Mouse (Mus musculus): Measurements from ENCODE around the gene Tnfrsf23. TPM values are rescaled to one million over a fixed set of nuclear protein-coding genes. Genes with fewer than 3 reads are reported as not detected.
"Not testable (repeated sequence)": the region's sequence is repeated elsewhere in the genome, so short reads cannot be mapped to it uniquely, and the experiment has no call there.

Tnfrsf23 gene
- polyA plus RNA-seq, 1 experiment from 2014 or later, result 1.9 TPM

DNA sequence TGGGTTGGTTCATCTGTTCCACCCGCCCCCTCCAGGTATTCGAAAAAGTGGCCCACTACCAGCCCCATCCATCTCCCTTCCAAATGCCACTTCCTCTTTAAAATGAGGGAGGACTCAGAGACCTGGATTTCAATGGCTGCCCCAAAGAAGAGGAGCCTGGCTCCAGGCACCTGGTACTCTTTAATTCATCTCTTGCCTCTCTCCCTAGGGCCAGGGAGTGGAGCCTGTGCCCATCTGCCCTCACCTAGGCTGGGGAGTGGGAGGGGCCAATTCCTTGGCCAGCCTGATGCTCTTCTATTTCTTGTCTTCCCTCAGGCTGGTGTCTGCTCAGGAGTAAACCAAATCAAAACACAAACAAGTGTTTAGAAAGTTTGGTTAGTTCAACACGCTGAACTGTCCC is 1.0 kb upstream of the Tnfrsf23 start:
- not testable (repeated sequence) for H3K27ac ChIP-seq (ENCODE audit: low read length); H3K27me3 ChIP-seq (ENCODE audit: insufficient read depth, low read length); ATAC-seq (ENCODE audit: low FRiP score, low TSS enrichment); H3K9me3 ChIP-seq (ENCODE audit: low read length); H3K4me2 ChIP-seq (replicated peaks; ENCODE audit: low read depth, low read length); H3K4me1 ChIP-seq (ENCODE audit: insufficient read depth, low read length); H3K9ac ChIP-seq (replicated peaks; ENCODE audit: low read length); H3K4me3 ChIP-seq (ENCODE audit: low read length)
- 86% methylated on average over 3 of the region's 3 CpGs for WGBS
- peaks cover 24% of the 10 kb centered on the region; the same call in 1 of the 2 replicates for H3K36me3 ChIP-seq (ENCODE audit: insufficient read depth, low read length)

DNA sequence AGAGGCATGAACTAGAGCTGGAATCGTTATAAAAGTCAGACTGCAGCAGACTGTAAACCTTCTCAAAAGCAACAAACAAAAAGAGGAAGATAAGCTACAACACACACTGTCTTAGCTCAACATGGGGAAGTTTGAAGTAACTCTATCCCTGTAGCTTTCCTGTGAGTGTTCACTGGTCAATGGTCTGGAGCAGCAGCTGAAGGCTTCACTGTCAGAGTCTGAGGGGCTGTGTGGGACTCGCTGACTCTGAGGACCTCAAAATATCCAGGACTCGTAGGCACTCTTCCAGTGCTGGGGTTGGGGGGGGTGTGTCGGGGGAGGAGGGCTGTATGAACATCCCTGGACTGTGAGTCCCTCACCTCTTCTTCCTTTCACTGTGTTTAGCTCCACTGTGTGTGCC is 519 bp upstream of the Tnfrsf23 start:
- H3K4me1 ChIP-seq (ENCODE audit: insufficient read depth, low read length); H3K27ac ChIP-seq (ENCODE audit: low read length); H3K27me3 ChIP-seq (ENCODE audit: insufficient read depth, low read length); H3K4me3 ChIP-seq (ENCODE audit: low read length); H3K9ac ChIP-seq (replicated peaks; ENCODE audit: low read length); H3K4me2 ChIP-seq (replicated peaks; ENCODE audit: low read depth, low read length); H3K9me3 ChIP-seq (ENCODE audit: low read length): not testable (repeated sequence)
- peaks cover 19% of the 10 kb centered on the region; the same call in 1 of the 2 replicates for H3K36me3 ChIP-seq (ENCODE audit: insufficient read depth, low read length)
- 34% methylated on average over 4 of the region's 4 CpGs for WGBS
- ATAC-seq (ENCODE audit: low FRiP score, low TSS enrichment), result peak; percentile 59

DNA sequence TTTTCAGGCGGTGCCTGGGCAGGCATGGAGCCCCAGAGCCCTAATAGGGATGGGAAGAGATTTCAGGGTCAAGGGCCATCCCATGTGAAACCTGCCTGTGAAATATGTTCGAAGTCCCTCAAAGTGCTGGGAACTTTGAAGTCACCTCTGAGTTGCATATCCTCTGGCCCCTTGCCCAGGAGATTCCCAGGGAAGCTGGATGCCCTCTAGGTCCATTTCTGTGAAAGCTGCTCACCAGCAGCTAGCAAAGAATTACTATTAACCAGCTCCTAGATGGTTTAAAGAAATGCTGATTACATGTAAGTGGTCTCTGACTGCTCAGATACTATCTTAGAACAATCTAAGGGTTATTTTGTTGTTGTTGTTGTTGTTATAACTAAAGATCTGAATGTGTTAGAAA is 1.1 kb downstream of the Tnfrsf23 start:
- H3K4me3 ChIP-seq (ENCODE audit: low read length); ATAC-seq (ENCODE audit: low FRiP score, low TSS enrichment); H3K4me1 ChIP-seq (ENCODE audit: insufficient read depth, low read length); H3K27ac ChIP-seq (ENCODE audit: low read length); H3K27me3 ChIP-seq (ENCODE audit: insufficient read depth, low read length); H3K9ac ChIP-seq (replicated peaks; ENCODE audit: low read length); H3K4me2 ChIP-seq (replicated peaks; ENCODE audit: low read depth, low read length); H3K9me3 ChIP-seq (ENCODE audit: low read length); H3K36me3 ChIP-seq (ENCODE audit: insufficient read depth, low read length): not testable (repeated sequence)
- WGBS, result 87% methylated on average over 1 of the region's 2 CpGs

DNA sequence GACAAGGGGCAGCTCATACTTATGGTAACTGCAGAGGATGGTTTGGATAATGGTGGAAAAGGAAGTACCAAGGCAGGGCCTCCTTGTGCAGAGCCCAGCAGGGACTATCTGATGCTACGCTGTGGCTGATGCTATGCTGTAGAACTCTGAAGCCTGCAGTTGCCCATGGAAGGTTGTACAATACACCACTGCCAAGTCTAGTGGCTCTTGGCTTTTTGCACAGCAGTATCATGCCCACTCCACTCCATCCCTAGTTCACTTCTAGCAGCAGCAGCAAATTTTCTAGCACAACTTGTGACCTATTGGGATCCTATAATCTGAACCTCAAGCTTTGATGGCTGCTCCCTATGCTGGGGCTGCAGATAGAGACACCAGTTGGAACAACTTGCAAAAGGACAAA is 4.1 kb downstream of the Tnfrsf23 start:
- H3K9me3 ChIP-seq (ENCODE audit: low read length), result no peaks in the 10 kb centered on the region
- H3K4me3 ChIP-seq (ENCODE audit: low read length), result no peak overlapping the region
- no peak overlapping the region for H3K9ac ChIP-seq (replicated peaks; ENCODE audit: low read length)
- H3K27me3 ChIP-seq (ENCODE audit: insufficient read depth, low read length), result no peaks in the 10 kb centered on the region
- ATAC-seq (ENCODE audit: low FRiP score, low TSS enrichment), result no peak
- H3K4me2 ChIP-seq (replicated peaks; ENCODE audit: low read depth, low read length), result no peak overlapping the region
- no peak overlapping the region for H3K27ac ChIP-seq (ENCODE audit: low read length)
- WGBS, result 91% methylated on average over 1 of the region's 1 CpGs
- 0 out of 2 replicates have a peak, but pooled peaks cover 3% of the 10 kb centered on the region for H3K4me1 ChIP-seq (ENCODE audit: insufficient read depth, low read length)
- H3K36me3 ChIP-seq (ENCODE audit: insufficient read depth, low read length), result no peaks in the 10 kb centered on the region

DNA sequence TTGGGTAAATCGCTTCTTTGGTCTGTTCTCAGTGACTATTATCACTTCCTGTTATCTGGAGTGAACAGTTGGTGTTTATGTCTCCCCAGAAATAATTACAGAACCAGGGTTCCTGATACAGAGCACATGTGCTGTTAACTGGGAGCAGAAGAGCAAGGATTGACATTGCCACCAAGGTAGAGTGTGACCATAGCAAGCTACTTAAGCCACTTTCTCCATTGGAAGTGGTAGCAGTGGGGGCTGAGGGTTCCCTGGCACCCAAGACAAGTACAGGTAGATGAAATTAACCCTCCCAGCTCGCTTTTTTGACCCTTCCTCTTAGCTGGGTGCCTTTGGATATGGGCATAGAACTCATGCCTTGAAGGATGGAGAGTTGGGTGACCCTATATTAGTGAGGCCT is 4.8 kb downstream of the Tnfrsf23 start:
- 47% methylated on average over 2 of the region's 2 CpGs for WGBS
- not testable (repeated sequence) for H3K4me3 ChIP-seq (ENCODE audit: low read length); H3K36me3 ChIP-seq (ENCODE audit: insufficient read depth, low read length); H3K4me2 ChIP-seq (replicated peaks; ENCODE audit: low read depth, low read length); H3K27me3 ChIP-seq (ENCODE audit: insufficient read depth, low read length); H3K27ac ChIP-seq (ENCODE audit: low read length); H3K9ac ChIP-seq (replicated peaks; ENCODE audit: low read length); H3K4me1 ChIP-seq (ENCODE audit: insufficient read depth, low read length); ATAC-seq (ENCODE audit: low FRiP score, low TSS enrichment); H3K9me3 ChIP-seq (ENCODE audit: low read length)

DNA sequence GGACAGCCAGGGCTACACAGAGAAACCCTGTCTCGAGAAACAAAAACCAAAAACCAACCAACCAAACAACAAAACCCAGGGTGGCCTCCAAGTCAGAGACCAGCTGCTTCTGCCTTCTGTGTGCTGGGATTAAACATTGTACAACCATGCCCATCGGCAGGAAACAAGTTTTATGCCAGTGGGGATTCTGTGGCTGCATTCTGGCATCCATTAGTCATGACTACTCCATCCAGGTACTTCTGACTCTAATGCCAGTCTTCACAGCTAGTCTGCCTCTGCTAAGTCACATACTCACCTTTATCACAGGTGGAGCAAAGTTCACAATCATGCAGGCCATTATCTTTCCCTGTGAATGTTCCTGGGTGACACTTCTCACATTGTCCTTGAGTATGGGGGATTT is 6.0 kb downstream of the Tnfrsf23 start:
- not testable (repeated sequence) for H3K4me3 ChIP-seq (ENCODE audit: low read length); H3K4me1 ChIP-seq (ENCODE audit: insufficient read depth, low read length); H3K4me2 ChIP-seq (replicated peaks; ENCODE audit: low read depth, low read length); H3K9ac ChIP-seq (replicated peaks; ENCODE audit: low read length); H3K27me3 ChIP-seq (ENCODE audit: insufficient read depth, low read length); H3K36me3 ChIP-seq (ENCODE audit: insufficient read depth, low read length); ATAC-seq (ENCODE audit: low FRiP score, low TSS enrichment); H3K27ac ChIP-seq (ENCODE audit: low read length); H3K9me3 ChIP-seq (ENCODE audit: low read length)
- WGBS, result 76% methylated on average over 2 of the region's 2 CpGs

DNA sequence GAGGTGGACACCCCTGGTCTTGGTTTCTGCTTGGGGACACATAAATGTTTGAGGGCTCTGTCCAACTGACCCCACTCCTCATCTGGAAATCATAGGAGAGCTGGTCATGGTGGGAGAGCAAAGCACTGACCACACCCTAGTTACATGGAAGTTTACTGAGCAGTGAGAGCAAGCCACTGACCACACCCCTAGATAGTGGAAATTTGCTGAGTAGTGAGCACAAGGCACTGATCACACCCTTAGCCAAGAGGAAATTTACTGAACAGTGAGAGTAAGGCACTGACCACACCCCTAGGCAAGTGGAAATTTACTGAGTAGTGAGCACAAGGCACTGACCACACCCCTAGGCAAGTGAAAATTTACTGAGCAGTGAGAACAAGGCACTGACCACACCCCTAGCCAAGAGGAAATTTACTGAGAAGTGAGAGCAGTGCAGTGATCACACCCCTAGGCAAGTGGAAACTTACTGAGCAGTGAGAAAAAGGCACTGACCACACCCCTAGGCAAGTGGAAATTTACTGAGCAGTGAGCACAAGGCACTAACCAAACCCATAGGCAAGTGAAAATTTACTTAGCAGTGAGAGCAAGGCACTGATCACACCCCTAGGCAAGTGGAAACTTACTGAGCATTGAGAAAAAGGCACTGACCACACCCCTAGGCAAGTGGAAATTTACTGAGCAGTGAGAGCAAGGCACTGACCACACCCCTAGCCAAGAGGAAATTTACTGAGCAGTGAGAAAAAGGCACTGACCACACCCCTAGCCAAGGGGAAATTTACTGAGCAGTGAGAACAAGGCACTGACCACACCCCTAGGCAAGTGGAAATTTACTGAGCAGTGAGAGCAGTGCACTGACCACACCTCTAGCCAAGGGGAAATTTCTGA is 19.0 kb downstream of the Tnfrsf23 start:
- H3K27me3 ChIP-seq (ENCODE audit: insufficient read depth, low read length), result no peaks in the 10 kb centered on the region
- 0 out of 2 replicates have a peak, but pooled peaks cover 3% of the 10 kb centered on the region for H3K9me3 ChIP-seq (ENCODE audit: low read length)
- no peaks in the 10 kb centered on the region for H3K4me1 ChIP-seq (ENCODE audit: insufficient read depth, low read length)
- no peak overlapping the region for H3K27ac ChIP-seq (ENCODE audit: low read length)
- ATAC-seq (ENCODE audit: low FRiP score, low TSS enrichment), result no peak
- no peak overlapping the region for H3K9ac ChIP-seq (replicated peaks; ENCODE audit: low read length)
- H3K4me2 ChIP-seq (replicated peaks; ENCODE audit: low read depth, low read length), result no peak overlapping the region
- H3K36me3 ChIP-seq (ENCODE audit: insufficient read depth, low read length), result no peaks in the 10 kb centered on the region
- no peak overlapping the region for H3K4me3 ChIP-seq (ENCODE audit: low read length)

DNA sequence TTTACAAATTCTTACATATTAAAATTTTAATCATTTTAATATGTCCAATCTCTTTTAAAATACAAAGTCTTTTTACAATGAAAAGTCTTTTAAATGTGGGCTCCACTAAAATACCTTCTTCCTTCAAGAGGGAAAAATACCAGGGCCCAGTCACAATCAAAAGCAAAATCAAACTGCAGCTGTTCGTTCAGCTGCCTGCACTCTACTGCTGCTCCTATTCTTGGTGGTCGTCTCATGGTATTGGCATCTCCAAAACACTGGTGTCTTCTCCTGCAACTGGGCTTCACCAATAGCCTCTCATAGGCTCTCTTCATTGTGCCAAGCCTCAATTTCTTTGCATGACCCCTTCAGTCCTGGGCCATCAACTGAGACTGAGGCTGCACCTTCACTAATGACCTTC is 22.2 kb downstream of the Tnfrsf23 start:
- H3K36me3 ChIP-seq (ENCODE audit: insufficient read depth, low read length), result no peaks in the 10 kb centered on the region
- H3K27me3 ChIP-seq (ENCODE audit: insufficient read depth, low read length), result no peaks in the 10 kb centered on the region
- no peak overlapping the region for H3K9ac ChIP-seq (replicated peaks; ENCODE audit: low read length)
- H3K4me1 ChIP-seq (ENCODE audit: insufficient read depth, low read length), result no peaks in the 10 kb centered on the region
- no peak overlapping the region for H3K27ac ChIP-seq (ENCODE audit: low read length)
- H3K4me3 ChIP-seq (ENCODE audit: low read length), result no peak overlapping the region
- ATAC-seq (ENCODE audit: low FRiP score, low TSS enrichment), result no peak
- H3K9me3 ChIP-seq (ENCODE audit: low read length), result 0 out of 2 replicates have a peak, but pooled peaks cover 3% of the 10 kb centered on the region
- H3K4me2 ChIP-seq (replicated peaks; ENCODE audit: low read depth, low read length), result no peak overlapping the region
- 93% methylated on average over 2 of the region's 2 CpGs for WGBS

DNA sequence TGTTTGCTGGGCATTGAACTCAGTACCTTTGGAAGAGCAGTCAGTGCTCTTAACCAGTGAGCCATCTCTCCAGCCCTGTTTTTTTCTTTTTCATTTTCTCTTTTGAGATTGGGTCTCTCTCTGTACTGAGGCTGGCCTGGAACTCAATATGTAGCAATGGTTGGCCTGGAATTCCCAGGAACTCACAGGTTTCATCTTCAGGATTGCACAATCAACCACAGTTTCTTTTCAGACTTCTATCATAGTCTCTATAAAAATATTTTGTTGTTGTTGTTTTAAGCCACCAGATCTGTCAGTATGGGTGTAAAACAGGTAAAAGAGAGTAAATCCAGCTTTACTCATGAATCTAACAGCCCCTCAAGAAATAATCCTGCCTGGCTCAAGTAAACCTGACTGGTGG is 24.9 kb downstream of the Tnfrsf23 start:
- no peak for ATAC-seq (ENCODE audit: low FRiP score, low TSS enrichment)
- no peak overlapping the region for H3K9ac ChIP-seq (replicated peaks; ENCODE audit: low read length)
- no peaks in the 10 kb centered on the region for H3K4me1 ChIP-seq (ENCODE audit: insufficient read depth, low read length)
- no peaks in the 10 kb centered on the region for H3K27me3 ChIP-seq (ENCODE audit: insufficient read depth, low read length)
- no peaks in the 10 kb centered on the region for H3K36me3 ChIP-seq (ENCODE audit: insufficient read depth, low read length)
- no peak overlapping the region for H3K27ac ChIP-seq (ENCODE audit: low read length)
- H3K4me2 ChIP-seq (replicated peaks; ENCODE audit: low read depth, low read length), result no peak overlapping the region
- H3K9me3 ChIP-seq (ENCODE audit: low read length), result no peaks in the 10 kb centered on the region
- H3K4me3 ChIP-seq (ENCODE audit: low read length), result no peak overlapping the region

DNA sequence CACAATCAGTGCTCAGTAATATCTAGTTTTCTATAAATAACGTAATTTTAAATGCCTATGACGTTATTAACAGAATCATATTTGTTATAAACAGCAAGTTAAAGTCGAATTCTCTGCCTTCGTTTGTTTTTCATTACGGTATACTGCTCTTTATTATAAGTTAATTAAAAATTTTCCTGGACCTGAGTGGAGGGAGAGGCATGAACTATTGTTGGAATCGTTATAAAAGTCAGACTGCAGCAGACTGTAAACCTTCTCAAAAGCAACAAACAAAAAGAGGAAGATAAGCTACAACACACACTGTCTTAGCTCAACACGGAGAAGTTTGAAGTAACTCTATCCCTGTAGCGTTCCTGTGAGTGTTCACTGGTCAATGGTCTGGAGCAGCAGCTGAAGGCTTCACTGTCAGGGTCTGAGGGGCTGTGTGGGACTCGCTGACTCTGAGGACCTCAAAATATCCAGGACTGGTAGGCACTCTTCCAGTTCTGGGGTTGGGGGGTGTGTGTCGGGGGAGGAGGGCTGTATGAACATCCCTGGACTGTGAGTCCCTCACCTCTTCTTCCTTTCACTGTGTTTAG is 35.8 kb downstream of the Tnfrsf23 start:
- WGBS, result 39% methylated on average over 10 of the region's 10 CpGs
- H3K4me1 ChIP-seq (ENCODE audit: insufficient read depth, low read length); H3K27ac ChIP-seq (ENCODE audit: low read length); H3K27me3 ChIP-seq (ENCODE audit: insufficient read depth, low read length); H3K9me3 ChIP-seq (ENCODE audit: low read length); H3K36me3 ChIP-seq (ENCODE audit: insufficient read depth, low read length); H3K9ac ChIP-seq (replicated peaks; ENCODE audit: low read length): not testable (repeated sequence)
- peak; percentile 50; the same call in 1 of the 2 replicates for ATAC-seq (ENCODE audit: low FRiP score, low TSS enrichment)
- peak overlapping the region; percentile 65 for H3K4me3 ChIP-seq (ENCODE audit: low read length)
- peak overlapping the region; percentile 73 for H3K4me2 ChIP-seq (replicated peaks; ENCODE audit: low read depth, low read length)
